Mouse (Mus musculus): Measurements from ENCODE around the gene Ugt2a2.
"Not testable (repeated sequence)": the region's sequence is repeated elsewhere in the genome, so short reads cannot be mapped to it uniquely, and the experiment has no call there.

Ugt2a2 gene

GRCm38 (mm10) chr5:87482160-87482559 is at the start of gene Ugt2a2:
Gene Ugt2a2, minus strand, starts transcription at chr5:87482260.
- no peak for DNase-seq (ENCODE audit: low spot score)

GRCm38 (mm10) chr5:87523561-87523960 is 41.5 kb upstream of the Ugt2a2 start:
- DNase-seq (ENCODE audit: low spot score): not testable (repeated sequence)

DNA sequence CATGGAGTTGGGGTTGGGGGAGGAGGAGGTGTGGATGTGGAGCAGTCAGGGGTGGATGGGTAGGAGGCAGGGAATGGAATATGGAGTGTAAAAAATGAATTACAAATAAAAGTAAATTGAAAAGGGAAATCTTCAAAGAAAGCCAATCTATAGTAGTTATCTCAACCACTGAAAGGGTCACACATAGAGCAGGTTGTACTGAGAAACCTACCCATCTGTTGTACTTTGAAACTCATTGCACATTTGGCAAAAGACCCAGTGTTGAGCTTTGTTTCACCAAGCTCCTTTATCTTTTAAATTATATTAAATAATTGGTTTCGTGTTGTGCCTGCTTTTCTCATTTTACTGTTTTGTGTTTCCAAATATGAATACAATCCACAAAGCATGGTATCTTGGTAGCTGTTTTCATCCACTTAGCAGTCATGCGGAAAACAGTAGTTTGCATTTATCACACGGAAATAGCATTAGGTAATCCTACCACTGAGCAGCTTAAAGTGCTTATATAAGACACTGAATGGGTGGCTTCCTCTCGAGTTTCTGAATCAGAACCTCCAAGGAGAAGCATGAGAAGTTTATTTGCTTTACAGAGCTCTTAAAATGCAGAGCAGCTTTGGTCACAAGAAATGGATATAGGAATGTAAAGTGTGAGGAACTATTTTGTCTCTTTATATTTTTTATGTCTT is 23.9 kb upstream of the Ugt2a2 start:
- no peak for DNase-seq (ENCODE audit: low spot score)

DNA sequence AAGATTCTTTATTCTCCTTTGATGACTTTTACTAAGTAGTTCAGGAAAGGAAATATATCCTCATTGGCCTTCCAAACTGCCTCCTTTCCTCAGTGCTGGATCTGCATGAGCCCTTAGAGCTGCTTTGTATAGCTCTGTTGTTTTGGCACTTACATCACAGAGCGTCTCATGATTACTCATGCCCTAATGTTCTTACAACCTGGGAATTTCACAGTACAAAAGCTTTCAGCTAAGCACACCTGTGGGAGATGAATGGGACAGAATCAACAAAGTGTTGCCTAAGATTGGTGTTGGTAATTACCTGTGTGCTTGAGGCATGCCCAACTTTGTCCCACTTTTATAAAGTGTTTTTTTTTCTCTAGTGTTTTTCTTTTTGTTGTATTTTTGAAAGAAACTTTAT is 20.6 kb upstream of the Ugt2a2 start:
- no peak for DNase-seq (ENCODE audit: low spot score)

DNA sequence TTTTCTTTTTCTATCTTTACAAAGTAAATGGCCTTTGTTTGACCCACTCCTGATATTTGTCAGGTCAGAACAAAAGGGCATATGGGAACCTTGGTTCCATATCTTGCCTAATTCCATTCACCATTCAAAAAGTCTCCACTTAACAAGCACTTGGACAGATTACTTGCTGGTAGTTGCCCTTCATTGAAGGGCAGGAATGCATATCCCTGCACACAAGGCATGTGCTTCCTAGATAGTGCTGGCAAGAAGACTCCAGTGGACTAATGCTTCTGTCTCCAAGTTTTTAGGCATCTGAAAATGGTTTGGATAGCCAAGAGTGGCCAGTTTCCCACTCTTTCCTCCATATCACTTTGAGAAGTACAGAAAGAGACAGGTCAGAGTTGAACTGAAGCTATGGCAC is 17.3 kb upstream of the Ugt2a2 start:
- DNase-seq (ENCODE audit: low spot score): no peak

DNA sequence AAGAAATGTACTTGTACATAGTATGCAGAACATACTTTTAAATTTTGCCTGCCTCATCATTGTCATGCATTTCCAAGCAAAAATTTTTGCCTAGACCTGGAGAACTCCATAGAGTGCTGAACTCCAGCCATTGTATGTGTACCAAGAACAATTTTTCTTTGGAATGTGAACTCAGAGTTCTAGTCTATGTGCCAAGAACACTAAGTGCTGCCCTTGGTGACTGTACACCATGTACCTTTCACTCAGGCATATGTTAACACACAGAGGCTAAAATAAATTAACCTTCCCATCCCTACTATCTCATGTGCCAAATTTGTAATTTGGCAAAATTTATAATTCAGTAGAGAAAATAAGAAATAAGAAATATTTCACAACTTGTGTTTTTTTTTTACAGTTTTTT is 16.9 kb upstream of the Ugt2a2 start:
- no peak for DNase-seq (ENCODE audit: low spot score)

DNA sequence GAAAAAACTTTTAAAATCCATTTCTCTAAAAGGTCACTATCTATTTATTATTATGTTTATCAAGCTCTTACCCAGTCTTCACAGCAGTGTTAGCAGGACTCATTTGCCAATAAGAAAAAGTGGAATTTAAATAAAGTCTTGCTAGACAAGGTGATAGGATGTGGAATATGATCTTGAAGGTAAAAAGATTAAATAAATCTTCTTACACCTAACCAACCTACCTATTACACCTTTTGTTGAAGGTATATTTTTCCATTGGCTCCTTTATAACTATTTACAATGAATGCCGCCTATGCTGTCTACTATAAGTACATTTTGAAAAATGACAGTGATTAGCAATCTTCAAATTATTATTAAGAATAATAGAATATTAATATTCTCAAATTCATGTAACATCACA is 8.7 kb upstream of the Ugt2a2 start, which contains the start of gene Ugt2a1:
TSS of gene Ugt2a1 (minus strand) at position 101 of the 400 bp plus-strand sequence.
- DNase-seq (ENCODE audit: low spot score): no peak

- DNase-seq (ENCODE audit: low spot score): not testable (repeated sequence)
Measured at GRCm38 (mm10) chr5:87486706-87487105, 4.6 kb upstream of the Ugt2a2 start, which contains the start of gene Gm43638. Gene Gm43638, minus strand, starts transcription at chr5:87486806.

- DNase-seq (ENCODE audit: low spot score): no peak
Measured at GRCm38 (mm10) chr5:87458810-87459209, 23.2 kb downstream of the Ugt2a2 start.

DNA sequence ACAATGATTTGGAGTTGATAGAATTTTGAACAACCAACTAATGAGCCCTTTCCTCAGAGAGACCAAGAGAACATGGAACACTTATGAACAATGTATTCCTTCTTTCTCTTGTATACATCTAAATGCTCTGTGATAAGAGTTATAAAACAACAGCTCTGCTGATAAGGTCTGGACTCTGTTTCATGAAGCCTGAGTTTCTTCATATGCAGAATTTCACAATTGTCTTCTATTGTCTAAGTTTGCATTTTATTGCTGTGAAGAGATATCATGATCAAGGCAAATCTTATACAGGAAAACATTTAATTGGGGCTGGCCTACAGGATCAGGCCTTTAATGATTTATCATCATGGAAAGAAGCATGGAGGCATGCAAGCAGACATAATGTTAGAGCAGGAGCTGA is 24.4 kb downstream of the Ugt2a2 start:
- DNase-seq (ENCODE audit: low spot score): no peak

DNA sequence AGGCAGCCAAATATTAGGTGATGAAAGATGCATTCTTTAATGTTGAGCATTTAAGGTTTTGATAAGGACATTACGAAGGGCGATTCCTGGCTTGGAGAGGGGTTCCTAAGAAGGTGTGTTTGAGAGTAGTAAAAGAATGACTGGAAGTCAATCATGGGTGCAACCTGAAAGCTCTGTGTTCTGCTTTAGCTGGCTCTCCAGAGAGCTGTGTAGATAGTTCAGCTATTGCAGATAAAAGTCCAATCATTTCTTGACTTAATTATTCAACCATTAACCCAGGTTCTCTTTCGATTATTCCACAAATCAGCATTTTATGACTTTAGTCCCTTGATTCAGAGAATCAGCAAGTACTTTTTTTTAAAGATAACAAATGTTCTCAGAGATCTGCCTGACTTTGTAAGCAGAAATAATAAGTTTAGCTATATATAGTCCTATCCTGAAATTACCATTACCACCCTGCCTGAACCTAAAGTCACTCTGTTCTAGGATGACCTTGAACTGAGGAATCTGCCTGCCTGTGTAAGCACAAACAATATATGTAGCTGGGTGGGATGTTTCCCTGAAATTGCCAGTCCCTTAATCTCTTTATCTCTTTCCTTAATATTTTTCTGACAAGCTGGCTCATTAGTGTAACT is 25.7 kb downstream of the Ugt2a2 start:
- DNase-seq (ENCODE audit: low spot score): no peak

GRCm38 (mm10) chr5:87455519-87455918 is 26.5 kb downstream of the Ugt2a2 start:
- no peak for DNase-seq (ENCODE audit: low spot score)

- not testable (repeated sequence) for DNase-seq (ENCODE audit: low spot score)
Measured at GRCm38 (mm10) chr5:87452514-87452913, 29.5 kb downstream of the Ugt2a2 start.

DNA sequence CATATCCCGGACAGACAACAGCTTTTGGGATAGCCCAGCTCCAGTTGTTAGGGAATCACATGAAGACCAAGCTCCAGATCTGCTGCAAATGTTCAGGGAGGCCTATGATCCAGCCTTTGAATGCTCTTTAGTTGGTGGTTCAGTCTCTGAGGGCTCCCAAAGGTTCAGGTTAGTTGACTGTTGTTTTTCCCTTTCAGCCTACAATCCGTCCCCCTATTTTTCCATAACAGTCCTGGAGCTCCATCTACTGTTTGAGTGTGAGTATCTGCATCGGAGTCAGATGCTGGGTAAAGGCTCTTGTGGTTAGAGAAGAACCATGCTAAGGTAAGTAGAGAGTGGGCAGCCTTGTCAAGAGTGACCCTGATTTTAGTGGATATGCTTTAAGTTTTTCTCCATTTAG is 45.8 kb downstream of the Ugt2a2 start:
- DNase-seq (ENCODE audit: low spot score): peak; percentile 6

DNA sequence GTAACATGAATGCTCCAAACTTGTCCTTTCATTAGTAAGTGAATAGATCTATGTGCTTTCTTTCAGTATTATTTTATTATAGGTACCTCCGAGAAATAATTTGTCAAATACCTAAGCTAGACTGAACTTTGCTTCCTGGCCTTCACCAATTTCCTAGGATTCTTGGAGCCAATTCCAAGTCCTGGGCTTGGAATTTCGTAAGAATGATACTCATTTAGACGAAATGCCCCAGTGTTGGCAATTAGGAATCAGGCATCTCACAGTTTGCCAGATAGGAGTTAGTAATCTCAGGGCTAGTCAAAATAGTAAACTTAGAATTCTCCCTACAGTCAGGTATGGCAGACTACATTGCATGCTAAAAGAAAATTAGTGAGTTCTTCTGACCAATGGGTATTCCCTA is 56.4 kb downstream of the Ugt2a2 start:
- DNase-seq (ENCODE audit: low spot score): no peak

DNA sequence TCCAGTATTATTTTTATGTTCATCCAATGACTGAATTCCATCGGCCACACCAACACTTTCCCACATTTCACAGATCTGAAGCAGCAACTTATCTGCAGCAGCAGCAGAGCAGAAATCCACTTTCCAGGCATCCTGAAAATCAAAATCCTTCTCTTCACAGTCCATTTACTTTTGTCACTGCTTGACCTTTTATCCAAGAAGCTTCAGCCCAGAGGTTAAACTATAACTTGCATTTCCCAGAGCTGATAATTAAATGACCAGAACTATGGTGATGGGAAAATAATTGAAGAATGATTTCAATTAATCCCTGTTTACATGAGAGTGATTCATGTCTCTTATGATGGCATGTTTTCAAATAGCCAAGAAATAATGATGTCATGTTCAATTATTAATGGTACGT is 58.0 kb downstream of the Ugt2a2 start, which contains the start of gene Ugt2b38:
TSS of gene Ugt2b38 (minus strand) at position 163 of the 400 bp plus-strand sequence.
- not testable (repeated sequence) for DNase-seq (ENCODE audit: low spot score)
